Mouse (Mus musculus): ENCODE results near the gene Gm28038. TPM values are rescaled to one million over a fixed set of nuclear protein-coding genes. Genes with fewer than 3 reads are reported as not detected.

Gm28038 gene
- polyA plus RNA-seq, 1 experiment from 2014 or later: not detected

- Histone ChIP-seq H3K9ac (no peak overlapping the region; the same call in 1 of the 2 replicates), H3K27me3 (no peaks in the 10 kb centered on the region), H3K27ac (replicated peaks) (peak overlapping the region; percentile 78), H3K4me2 (peak overlapping the region; percentile 44), H3K4me3 (replicated peaks) (peak overlapping the region; percentile 31), H3K4me1 (replicated peaks) (peaks cover 46% of the 10 kb centered on the region), H3K36me3 (replicated peaks) (peaks cover 34% of the 10 kb centered on the region), H3K9me3 (replicated peaks) (no peaks in the 10 kb centered on the region)
- 35% methylated on average over 4 of the region's 4 CpGs for WGBS (ENCODE audit: insufficient replicate concordance)
- ATAC-seq (ENCODE audit: insufficient read depth): peak; percentile 75
Observed at GRCm38 (mm10) chr2:30266392-30266941, 14.4 kb upstream of the Gm28038 start.

- Histone ChIP-seq H3K27ac (replicated peaks) (no peak overlapping the region), H3K9me3 (replicated peaks) (no peaks in the 10 kb centered on the region), H3K4me3 (replicated peaks) (no peak overlapping the region; the same call in 1 of the 2 replicates), H3K4me2 (peak overlapping the region; percentile 44), H3K36me3 (replicated peaks) (peaks cover 24% of the 10 kb centered on the region), H3K4me1 (replicated peaks) (peaks cover 46% of the 10 kb centered on the region), H3K9ac (no peak overlapping the region), H3K27me3 (no peaks in the 10 kb centered on the region)
- WGBS (ENCODE audit: insufficient replicate concordance): 78% methylated on average over 2 of the region's 2 CpGs
- ATAC-seq (ENCODE audit: insufficient read depth): no peak
Observed at GRCm38 (mm10) chr2:30267466-30267865, 13.4 kb upstream of the Gm28038 start.

GRCm38 (mm10) chr2:30268371-30268770 lies 12.5 kb upstream of the Gm28038 start:
- Histone ChIP-seq H3K36me3 (replicated peaks) (peaks cover 17% of the 10 kb centered on the region), H3K4me2 (no peak overlapping the region; the same call in 1 of the 2 replicates), H3K27me3 (no peaks in the 10 kb centered on the region), H3K4me1 (replicated peaks) (peaks cover 43% of the 10 kb centered on the region), H3K9me3 (replicated peaks) (no peaks in the 10 kb centered on the region), H3K27ac (replicated peaks) (peak overlapping the region; percentile 19; the same call in 1 of the 2 replicates), H3K9ac (no peak overlapping the region), H3K4me3 (replicated peaks) (no peak overlapping the region)
- WGBS (ENCODE audit: insufficient replicate concordance): 44% methylated on average over 4 of the region's 4 CpGs
- ATAC-seq (ENCODE audit: insufficient read depth): no peak

DNA sequence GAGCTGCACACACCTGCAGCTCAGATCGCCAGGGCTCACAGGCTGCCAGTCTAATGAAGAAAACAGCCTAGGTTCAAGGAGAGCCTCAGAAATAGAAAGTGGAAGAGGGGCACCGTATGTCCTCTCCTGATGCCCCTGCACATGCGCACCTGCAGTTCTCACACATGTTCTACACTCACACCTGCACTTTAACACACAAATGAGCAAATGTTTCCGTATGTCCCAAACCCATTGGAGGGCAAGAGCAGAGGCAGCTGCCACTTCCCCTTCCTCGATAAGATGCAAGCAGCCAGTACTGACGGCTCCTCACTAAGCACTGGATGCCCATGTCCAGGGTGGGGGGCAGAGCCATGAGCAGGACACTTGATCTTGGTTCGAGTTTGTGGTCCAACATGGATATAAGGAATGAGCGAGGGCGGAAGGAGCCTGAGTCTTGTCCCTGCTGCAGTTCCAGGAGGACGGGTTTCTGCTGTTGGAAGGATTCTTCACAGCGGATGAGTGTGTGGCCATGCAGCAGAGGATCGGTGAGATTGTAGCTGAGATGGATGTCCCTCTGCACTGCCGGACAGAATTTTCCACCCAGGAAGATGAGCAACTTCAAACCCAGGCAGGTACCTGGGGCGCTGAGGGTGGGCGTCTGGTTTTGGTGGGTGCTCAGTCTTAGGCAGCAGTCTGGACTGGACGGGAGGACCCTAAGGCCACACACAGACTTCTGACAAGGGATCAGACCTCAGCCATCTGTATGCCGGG lies 11.4 kb upstream of the Gm28038 start:
- no peak overlapping the region for H3K27ac ChIP-seq (replicated peaks)
- no peak overlapping the region for H3K9ac ChIP-seq
- no peaks in the 10 kb centered on the region for H3K27me3 ChIP-seq
- no peak for ATAC-seq (ENCODE audit: insufficient read depth)
- no peaks in the 10 kb centered on the region for H3K9me3 ChIP-seq (replicated peaks)
- H3K36me3 ChIP-seq (replicated peaks): peaks cover 10% of the 10 kb centered on the region
- H3K4me2 ChIP-seq: no peak overlapping the region
- H3K4me3 ChIP-seq (replicated peaks): no peak overlapping the region
- peaks cover 43% of the 10 kb centered on the region for H3K4me1 ChIP-seq (replicated peaks)
- 67% methylated on average over 17 of the region's 17 CpGs for WGBS (ENCODE audit: insufficient replicate concordance)

DNA sequence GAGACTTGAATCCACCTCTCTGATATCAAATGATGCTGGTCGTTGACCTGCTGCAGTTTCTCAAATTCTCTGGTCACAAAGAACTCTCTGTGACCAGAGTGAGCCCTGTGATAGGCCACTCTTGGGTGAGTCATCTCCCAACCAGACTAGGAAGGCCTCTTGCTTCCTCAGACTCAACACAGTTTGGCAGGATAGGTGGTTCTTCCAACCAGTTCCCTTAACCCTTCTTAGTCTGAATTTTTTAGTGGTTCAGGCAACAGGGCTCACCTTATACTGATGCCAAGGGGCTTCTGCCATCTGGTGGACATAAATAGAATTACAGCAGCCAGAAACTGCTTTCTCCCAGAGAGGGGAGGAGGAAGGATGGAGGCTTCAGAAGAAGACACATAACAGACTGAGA lies 10.7 kb upstream of the Gm28038 start:
- H3K27ac ChIP-seq (replicated peaks): no peak overlapping the region
- no peak overlapping the region for H3K4me2 ChIP-seq
- WGBS (ENCODE audit: insufficient replicate concordance): 7% methylated on average over 1 of the region's 1 CpGs

GRCm38 (mm10) chr2:30281651-30282050 lies 808 bp downstream of the Gm28038 start:
- Histone ChIP-seq H3K9ac (no peak overlapping the region), H3K4me2 (no peak overlapping the region), H3K4me1 (replicated peaks) (peaks cover 17% of the 10 kb centered on the region), H3K9me3 (replicated peaks) (no peaks in the 10 kb centered on the region), H3K4me3 (replicated peaks) (no peak overlapping the region), H3K27me3 (no peaks in the 10 kb centered on the region), H3K36me3 (replicated peaks) (0 out of 2 replicates have a peak, but pooled peaks cover 11% of the 10 kb centered on the region), H3K27ac (replicated peaks) (no peak overlapping the region)
- no peak for ATAC-seq (ENCODE audit: insufficient read depth)
- WGBS (ENCODE audit: insufficient replicate concordance): 57% methylated on average over 3 of the region's 3 CpGs

More for the DNA sequence above, 10.7 kb upstream of the Gm28038 start:
- Histone ChIP-seq H3K36me3 (replicated peaks) (0 out of 2 replicates have a peak, but pooled peaks cover 3% of the 10 kb centered on the region), H3K9ac (no peak overlapping the region), H3K27me3 (no peaks in the 10 kb centered on the region), H3K9me3 (replicated peaks) (no peaks in the 10 kb centered on the region), H3K4me3 (replicated peaks) (no peak overlapping the region), H3K4me1 (replicated peaks) (peaks cover 39% of the 10 kb centered on the region)
- peak; percentile 45; the same call in 1 of the 2 replicates for ATAC-seq (ENCODE audit: insufficient read depth)

GRCm38 (mm10) chr2:30283193-30283592 lies 2.4 kb downstream of the Gm28038 start:
- Histone ChIP-seq H3K9ac (no peak overlapping the region), H3K36me3 (replicated peaks) (0 out of 2 replicates have a peak, but pooled peaks cover 11% of the 10 kb centered on the region), H3K4me3 (replicated peaks) (no peak overlapping the region), H3K27me3 (no peaks in the 10 kb centered on the region), H3K4me2 (no peak overlapping the region), H3K4me1 (replicated peaks) (peaks cover 32% of the 10 kb centered on the region), H3K27ac (replicated peaks) (no peak overlapping the region), H3K9me3 (replicated peaks) (no peaks in the 10 kb centered on the region)
- no peak for ATAC-seq (ENCODE audit: insufficient read depth)
- 84% methylated on average over 2 of the region's 2 CpGs for WGBS (ENCODE audit: insufficient replicate concordance)

DNA sequence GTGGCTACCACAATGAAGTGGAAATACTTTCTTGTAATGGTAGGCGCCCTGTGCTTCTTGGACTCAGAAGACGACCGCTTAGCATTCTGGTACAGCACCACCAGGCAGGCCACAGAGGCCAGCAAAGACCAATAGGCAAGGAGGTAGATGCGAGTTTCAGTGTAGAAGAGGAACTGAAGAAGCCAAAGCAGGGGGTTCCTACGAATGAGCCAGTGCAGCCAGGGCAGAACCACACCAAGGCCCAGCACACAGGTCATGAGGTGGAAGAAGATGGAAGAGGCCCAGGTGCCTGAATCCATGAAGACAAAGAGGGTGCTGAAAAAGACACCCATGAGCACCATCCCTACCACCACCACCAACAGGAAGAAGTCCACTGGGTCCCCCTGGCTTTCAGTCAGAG lies 4.2 kb downstream of the Gm28038 start:
- no peaks in the 10 kb centered on the region for H3K9me3 ChIP-seq (replicated peaks)
- H3K36me3 ChIP-seq (replicated peaks): peaks cover 19% of the 10 kb centered on the region; the same call in 1 of the 2 replicates
- H3K27ac ChIP-seq (replicated peaks): peak overlapping the region; percentile 62; the same call in 1 of the 2 replicates
- ATAC-seq (ENCODE audit: insufficient read depth): no peak
- H3K4me1 ChIP-seq (replicated peaks): peaks cover 37% of the 10 kb centered on the region
- WGBS (ENCODE audit: insufficient replicate concordance): 71% methylated on average over 5 of the region's 5 CpGs
- peak overlapping the region; percentile 97 for H3K4me2 ChIP-seq
- peak overlapping the region; percentile 88 for H3K4me3 ChIP-seq (replicated peaks)
- H3K27me3 ChIP-seq: no peaks in the 10 kb centered on the region
- peak overlapping the region; percentile 82; the same call in 1 of the 2 replicates for H3K9ac ChIP-seq

- peaks cover 41% of the 10 kb centered on the region for H3K4me1 ChIP-seq (replicated peaks)
- peak overlapping the region; percentile 88 for H3K4me3 ChIP-seq (replicated peaks)
- no peaks in the 10 kb centered on the region for H3K9me3 ChIP-seq (replicated peaks)
- peaks cover 19% of the 10 kb centered on the region; the same call in 1 of the 2 replicates for H3K36me3 ChIP-seq (replicated peaks)
- peak overlapping the region; percentile 82 for H3K9ac ChIP-seq
- peak overlapping the region; percentile 62 for H3K27ac ChIP-seq (replicated peaks)
- 7% methylated on average over 38 of the region's 38 CpGs for WGBS (ENCODE audit: insufficient replicate concordance)
- H3K27me3 ChIP-seq: no peaks in the 10 kb centered on the region
- peak overlapping the region; percentile 97 for H3K4me2 ChIP-seq
- peak; percentile 59 for ATAC-seq (ENCODE audit: insufficient read depth)
Observed at GRCm38 (mm10) chr2:30285416-30286181, 4.8 kb downstream of the Gm28038 start.

DNA sequence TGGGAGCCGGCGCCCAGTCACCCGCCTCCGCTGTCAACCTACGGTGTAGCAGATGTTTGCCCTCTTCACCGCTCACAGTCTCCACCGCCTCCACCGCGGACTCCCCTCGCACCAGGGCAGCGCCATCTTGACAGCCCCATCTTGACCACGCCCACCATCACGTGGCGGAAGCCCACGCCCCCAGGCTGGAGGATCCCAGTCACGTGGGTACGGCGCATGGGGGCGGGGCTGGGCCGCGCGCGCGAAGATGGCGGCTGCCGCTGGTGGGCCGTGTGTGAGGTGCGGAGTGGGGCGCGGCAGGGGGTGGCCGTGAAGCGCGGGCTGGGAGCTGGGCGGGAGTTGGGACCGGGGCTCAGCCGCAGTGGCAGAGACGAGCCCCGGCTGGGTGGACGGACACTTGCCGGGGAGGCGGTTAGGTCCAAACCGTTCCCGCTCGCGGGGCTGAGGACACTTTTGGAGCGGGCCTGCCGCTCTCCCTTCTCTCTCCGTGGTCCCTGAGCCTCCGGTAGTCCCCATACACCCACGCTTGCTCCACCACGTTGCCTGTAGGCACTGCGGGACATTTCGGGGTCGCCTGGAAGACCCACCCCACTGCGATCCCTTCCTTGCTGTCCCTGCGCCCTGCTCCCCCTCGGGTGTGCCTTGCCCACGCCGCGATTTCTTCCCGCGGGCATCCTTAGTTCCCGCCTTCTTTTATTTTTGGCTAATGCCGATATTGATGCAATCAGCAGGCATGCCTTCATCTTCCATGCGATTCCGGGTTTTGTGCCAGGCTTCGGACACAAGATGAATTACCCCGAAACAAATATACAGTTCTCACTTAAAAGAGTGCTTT lies 5.6 kb downstream of the Gm28038 start, which contains the start of the genes Dolk and Nup188:
Gene Dolk, minus strand, starts transcription at position 143 of the 835 bp plus-strand sequence.
Gene Nup188, plus strand, starts transcription at position 206 of the 835 bp plus-strand sequence.
- peak; percentile 87 for ATAC-seq (ENCODE audit: insufficient read depth)
- Histone ChIP-seq H3K4me2 (peak within 1 kb of the TSS; percentile 97), H3K36me3 (replicated peaks) (peaks cover 19% of the 10 kb centered on the region), H3K4me3 (replicated peaks) (peak within 1 kb of the TSS; percentile 88), H3K9ac (peak within 1 kb of the TSS; percentile 82), H3K27me3 (no peaks in the 10 kb centered on the region), H3K9me3 (replicated peaks) (no peaks in the 10 kb centered on the region), H3K27ac (replicated peaks) (peak within 1 kb of the TSS; percentile 71), H3K4me1 (replicated peaks) (peaks cover 41% of the 10 kb centered on the region)
- under 1% methylated on average over 58 of the region's 68 CpGs for WGBS (ENCODE audit: insufficient replicate concordance)
